Mouse (Mus musculus): ENCODE measurements around the gene Pole3.

DNA sequence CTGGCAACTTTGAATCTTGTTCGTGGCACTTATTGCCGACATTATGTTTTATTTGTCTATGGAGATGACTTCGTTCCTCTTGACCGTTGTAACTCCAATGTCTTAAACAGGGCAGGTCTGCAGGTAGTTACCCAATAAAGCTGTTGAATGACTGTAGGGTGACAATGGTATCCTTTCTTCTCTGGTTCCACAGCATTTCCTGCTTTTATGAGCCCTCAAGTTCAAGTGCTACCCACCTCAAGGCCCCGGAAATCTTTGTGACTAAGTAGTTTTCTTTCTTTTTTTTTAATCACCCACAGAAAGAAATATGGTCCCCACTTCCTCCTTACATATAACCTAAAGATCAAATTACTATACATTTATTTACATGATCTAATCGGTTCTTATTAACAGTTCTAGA is 49.1 kb downstream of the Pole3 start:
- TF ChIP-seq CTCF (IDR thresholded peaks at IDR 0.05; ENCODE audit: extremely low read depth, insufficient read length, insufficient replicate concordance, low read depth, low read length) (no peak), POLR2A (IDR thresholded peaks at IDR 0.05; ENCODE audit: low read depth, low read length) (no peak)
